Mouse (Mus musculus): ENCODE measurements around the gene Mettl6. TPM values are rescaled to one million over a fixed set of nuclear protein-coding genes. Genes with fewer than 3 reads are reported as not detected.

Mettl6 gene
- polyA plus RNA-seq, 1 experiment = 15.1 TPM

- H3K36me3 ChIP-seq (ENCODE audit: control insufficient read depth, insufficient read depth) = peaks cover 6% of the 10 kb centered on the region
- H3K27me3 ChIP-seq (ENCODE audit: control insufficient read depth, insufficient read depth, insufficient read length) = no peaks in the 10 kb centered on the region
- H3K4me2 ChIP-seq (ENCODE audit: low read depth) = no peak overlapping the region
- H3ac ChIP-seq (ENCODE audit: control insufficient read depth, insufficient read length) = no peak overlapping the region
- TF ChIP-seq POLR2A (IDR thresholded peaks at IDR 0.05; ENCODE audit: insufficient read length, low read depth) = no peak
- TF ChIP-seq CEBPB (IDR thresholded peaks at IDR 0.05; ENCODE audit: insufficient read depth, poor library complexity, severe bottlenecking) = no peak
- no peak for TF ChIP-seq MAX (IDR thresholded peaks at IDR 0.05; ENCODE audit: low read depth)
- TF ChIP-seq TCF3 (IDR thresholded peaks at IDR 0.05; ENCODE audit: insufficient read length, low read depth) = no peak
- no peak for TF ChIP-seq USF1 (IDR thresholded peaks at IDR 0.05; ENCODE audit: low read depth)
- no peak for TF ChIP-seq E2F4 (IDR thresholded peaks at IDR 0.05; ENCODE audit: insufficient read depth)
- H3K79me2 ChIP-seq (ENCODE audit: control insufficient read depth, insufficient read depth) = no peaks in the 10 kb centered on the region
- H3K4me3 ChIP-seq = no peak overlapping the region
Measured at GRCm38 (mm10) chr14:31428211-31429003, 66.4 kb downstream of the Mettl6 start.

Other genes with a start within 250 kb of the Mettl6 start
- 5.4 TPM for gene Phf7, start 243.7 kb downstream of the Mettl6 start, polyA plus RNA-seq (2012; fragmentation: generic; extraction: Trizol)
- gene Bap1, start 243.6 kb downstream of the Mettl6 start, polyA plus RNA-seq (2012; fragmentation: generic; extraction: Trizol) = 42.6 TPM
- 0.02 TPM for gene Dnah1, start 171.1 kb downstream of the Mettl6 start, polyA plus RNA-seq (2012; fragmentation: generic; extraction: Trizol)
- gene Capn7, start 158.4 kb downstream of the Mettl6 start, polyA plus RNA-seq (2012; fragmentation: generic; extraction: Trizol) = 9.3 TPM
- gene Sh3bp5, start 59.0 kb downstream of the Mettl6 start, polyA plus RNA-seq (2012; fragmentation: generic; extraction: Trizol) = 29.5 TPM
- gene Eaf1, start 641 bp downstream of the Mettl6 start, polyA plus RNA-seq (2012; fragmentation: generic; extraction: Trizol) = 18.4 TPM
- gene Colq, start 96.3 kb upstream of the Mettl6 start, polyA plus RNA-seq (2012; fragmentation: generic; extraction: Trizol) = 3.0 TPM
- not detected for gene Gm49387, start 145.8 kb upstream of the Mettl6 start, polyA plus RNA-seq (2012; fragmentation: generic; extraction: Trizol)
- 14.7 TPM for gene Btd, start 146.0 kb upstream of the Mettl6 start, polyA plus RNA-seq (2012; fragmentation: generic; extraction: Trizol)
- 6.0 TPM for gene Hacl1, start 146.2 kb upstream of the Mettl6 start, polyA plus RNA-seq (2012; fragmentation: generic; extraction: Trizol)

All from myocyte (in vitro differentiated cells).